Mouse (Mus musculus) left cerebral cortex, adult 9 months (tissue): ENCODE measurements at regions not wholly inside any gene's neighbourhood (a gene's known extent, or its start where the extent isn't known, plus 50 kb on each side); places are given as distances from the start of the nearest gene placed in this dataset.

Experiments used
- DNase-seq, 2 experiments: peaks; one replicate each; pipeline ENCODE4 v3.0.0; 2022; ENCODE audit warnings: low spot score in 2 of 2

DNA sequence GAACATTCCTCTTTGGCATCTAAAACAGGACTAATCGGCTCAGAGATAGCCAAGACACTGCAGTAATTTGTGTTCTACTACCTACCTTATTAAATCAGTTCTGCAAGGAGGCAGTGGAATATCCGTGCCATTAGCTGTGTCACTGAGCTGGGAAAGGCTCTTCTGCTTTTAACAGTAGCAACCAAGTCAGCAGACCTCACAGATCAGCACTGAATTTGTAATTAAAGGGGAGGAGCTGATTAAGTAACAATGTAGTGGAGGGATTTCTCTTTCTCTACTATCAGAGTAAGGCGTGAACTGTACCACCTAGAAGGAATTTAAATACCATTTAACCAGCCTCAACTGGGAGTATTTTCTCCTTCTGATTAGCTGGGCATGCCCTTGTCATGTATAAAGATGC is 504.3 kb upstream of the Atp10a start:
- no peak for DNase-seq

DNA sequence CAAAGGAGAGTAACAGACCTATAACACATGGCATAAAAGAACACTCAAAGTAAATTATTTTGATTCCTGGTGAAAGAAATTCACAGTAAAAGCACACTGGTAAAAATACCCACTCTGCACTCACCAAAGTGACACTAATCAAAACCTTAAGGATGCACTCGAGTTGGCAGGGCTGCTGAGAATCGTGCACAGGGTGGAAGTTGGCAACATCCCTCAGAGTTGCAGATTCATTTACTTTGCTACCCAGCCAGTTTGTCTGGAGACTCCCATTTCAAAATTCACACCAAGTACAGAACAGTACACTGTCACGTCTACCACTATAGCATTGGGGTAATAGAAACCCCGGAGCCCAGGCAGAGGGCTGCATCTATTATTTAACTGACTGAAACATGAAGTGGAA is 471.1 kb upstream of the Atp10a start:
- DNase-seq = peak; percentile 10 to 35

DNA sequence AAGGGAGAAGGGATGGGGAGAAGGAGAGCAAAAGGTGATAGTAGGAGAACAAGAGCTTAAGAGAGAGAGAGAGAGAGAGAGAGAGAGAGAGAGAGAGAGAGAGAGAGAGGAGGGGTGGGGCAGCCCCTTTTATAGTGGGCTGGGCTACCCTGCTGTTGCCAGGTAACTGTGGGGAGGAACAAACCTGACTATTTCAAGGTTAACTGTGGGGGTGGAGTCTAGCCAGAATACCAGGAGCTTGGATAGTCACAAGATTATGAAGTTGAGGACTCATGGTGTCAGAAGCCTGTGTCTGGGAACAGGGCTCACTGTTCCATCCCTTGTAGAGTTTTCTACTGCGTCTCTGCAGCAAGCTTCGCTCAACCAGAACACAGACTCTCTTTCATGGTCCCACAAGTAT is 438.2 kb upstream of the Atp10a start:
- no peak for DNase-seq

DNA sequence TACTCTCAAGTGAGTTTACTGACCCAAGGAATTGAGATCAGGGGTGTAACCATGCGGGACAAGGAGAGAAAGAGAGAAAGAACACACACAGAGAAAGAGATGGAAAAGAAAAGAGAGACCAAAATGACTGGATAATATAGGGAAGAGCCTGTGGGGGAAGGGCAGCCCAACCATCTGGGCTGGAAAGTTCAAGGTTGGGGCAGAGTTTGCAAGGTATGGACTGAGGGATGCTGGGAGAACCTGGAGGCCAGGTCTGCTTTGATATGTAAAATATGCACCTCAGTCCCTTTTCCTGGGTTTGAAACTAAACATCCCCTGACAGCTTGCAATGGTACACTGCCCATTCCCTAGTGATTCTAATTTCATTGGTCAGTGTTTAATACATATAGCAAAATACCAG is 431.2 kb upstream of the Atp10a start:
- no peak for DNase-seq

DNA sequence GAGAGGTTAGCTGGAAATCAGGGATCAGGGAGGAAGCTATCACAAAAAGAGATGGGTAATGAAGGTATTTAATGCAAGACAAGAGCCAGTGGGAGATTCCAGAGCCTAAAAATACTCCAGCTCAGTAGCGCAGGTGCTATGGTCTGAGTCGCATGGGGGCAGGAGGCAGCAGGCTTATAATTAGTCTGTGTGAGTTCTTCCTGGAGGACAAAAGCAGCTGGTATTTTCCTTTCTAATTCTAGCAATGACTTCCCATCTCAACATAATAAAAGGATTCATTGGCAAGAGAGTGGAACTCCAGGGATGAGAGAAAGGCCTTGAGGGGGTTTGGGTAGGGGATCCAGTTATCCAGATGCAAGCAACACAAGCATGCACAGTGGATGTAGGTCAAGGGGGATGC is 430.3 kb upstream of the Atp10a start:
- DNase-seq = peak; percentile 38 to 44

DNA sequence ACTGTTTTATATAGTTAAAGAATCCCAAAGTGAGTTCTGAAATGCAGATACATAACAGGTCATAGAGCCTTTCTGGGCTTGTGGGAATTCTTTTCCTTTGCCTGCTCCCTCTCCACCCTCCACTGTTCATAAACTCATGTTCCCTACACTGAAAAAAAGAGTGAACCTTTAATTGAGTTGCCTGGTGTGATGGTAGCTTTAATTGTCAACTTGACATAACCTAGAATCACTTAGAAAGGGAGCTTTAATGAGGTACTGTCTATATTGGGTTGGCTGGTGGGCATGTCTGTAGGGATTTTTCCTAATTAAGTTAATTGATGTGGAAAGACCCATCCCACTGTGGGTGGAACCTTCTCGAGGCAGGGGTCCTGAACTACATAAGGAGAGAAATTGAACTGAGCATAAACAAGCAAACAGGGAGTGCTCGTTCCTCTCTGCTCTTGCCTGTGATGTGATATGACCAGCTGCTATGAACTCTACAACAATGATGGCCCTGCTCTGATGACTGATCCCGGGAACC is 425.7 kb upstream of the Atp10a start:
- DNase-seq = no peak

DNA sequence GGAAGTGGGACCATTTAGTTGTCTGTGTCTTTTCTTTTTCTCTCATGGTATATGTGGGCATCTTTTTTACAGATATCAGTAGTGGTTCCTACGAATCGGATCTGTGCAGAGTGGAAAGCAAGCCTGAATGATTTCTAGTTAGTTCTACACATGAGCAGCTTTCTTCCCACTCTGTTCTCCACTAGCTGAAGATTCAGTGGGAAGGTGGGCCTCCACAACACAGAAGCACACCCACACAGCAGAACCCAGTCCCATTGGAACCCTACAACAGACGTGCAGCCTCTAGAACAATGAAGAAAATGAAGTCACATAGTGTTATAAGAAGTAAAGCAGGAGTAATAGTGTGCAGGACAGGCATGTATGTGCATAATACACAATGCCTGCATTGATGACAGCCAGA is 425.0 kb upstream of the Atp10a start:
- DNase-seq = peak in 1 of 2 experiments; percentile 20

DNA sequence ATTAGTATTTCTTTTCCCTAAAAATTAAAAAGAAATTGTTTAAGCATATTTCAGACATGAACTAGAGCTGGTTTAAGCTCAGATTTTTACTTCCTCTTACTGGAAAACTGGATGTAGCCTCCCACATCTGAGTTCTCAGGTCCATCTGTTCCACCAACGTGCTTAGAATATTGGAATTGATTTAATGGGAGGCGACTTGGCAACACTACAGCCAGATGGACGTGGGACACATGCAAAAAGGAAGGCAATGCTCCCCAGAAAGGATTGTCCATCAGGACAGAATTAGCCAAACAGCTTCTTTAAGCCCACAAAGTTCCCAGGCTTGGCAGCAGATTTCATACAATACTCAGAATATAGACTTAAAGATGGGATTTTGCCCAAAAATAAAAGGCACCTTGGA is 408.7 kb upstream of the Atp10a start:
- peak; percentile 26 to 82 for DNase-seq
